Mouse (Mus musculus) gastrocnemius, postnatal 36 days (tissue): Measurements from ENCODE around the gene Klhl3. TPM values are rescaled to one million over a fixed set of nuclear protein-coding genes. Genes with fewer than 3 reads are reported as not detected.
A peak's percentile ranks its signal among the peaks of the same experiment; 100 is the strongest.

Experiments
- DNase-seq, 2 experiments: peaks; one replicate each; pipeline ENCODE4 v3.0.0; 2022
- intact Hi-C: fragments of 180-260 bp; cut with DNase I; formaldehyde crosslinking; loops from one replicate; pipeline ENCODE4 v1.15.1; 2025
- total RNA-seq, 2 experiments: library from RNA; stranded (reverse); gene quantifications; 2 replicates each; pipeline ENCODE4 v1.2.3; 2021

Klhl3 gene
- total RNA-seq, 2 experiments from 2014 or later = 0.49 to 0.54 TPM

DNA sequence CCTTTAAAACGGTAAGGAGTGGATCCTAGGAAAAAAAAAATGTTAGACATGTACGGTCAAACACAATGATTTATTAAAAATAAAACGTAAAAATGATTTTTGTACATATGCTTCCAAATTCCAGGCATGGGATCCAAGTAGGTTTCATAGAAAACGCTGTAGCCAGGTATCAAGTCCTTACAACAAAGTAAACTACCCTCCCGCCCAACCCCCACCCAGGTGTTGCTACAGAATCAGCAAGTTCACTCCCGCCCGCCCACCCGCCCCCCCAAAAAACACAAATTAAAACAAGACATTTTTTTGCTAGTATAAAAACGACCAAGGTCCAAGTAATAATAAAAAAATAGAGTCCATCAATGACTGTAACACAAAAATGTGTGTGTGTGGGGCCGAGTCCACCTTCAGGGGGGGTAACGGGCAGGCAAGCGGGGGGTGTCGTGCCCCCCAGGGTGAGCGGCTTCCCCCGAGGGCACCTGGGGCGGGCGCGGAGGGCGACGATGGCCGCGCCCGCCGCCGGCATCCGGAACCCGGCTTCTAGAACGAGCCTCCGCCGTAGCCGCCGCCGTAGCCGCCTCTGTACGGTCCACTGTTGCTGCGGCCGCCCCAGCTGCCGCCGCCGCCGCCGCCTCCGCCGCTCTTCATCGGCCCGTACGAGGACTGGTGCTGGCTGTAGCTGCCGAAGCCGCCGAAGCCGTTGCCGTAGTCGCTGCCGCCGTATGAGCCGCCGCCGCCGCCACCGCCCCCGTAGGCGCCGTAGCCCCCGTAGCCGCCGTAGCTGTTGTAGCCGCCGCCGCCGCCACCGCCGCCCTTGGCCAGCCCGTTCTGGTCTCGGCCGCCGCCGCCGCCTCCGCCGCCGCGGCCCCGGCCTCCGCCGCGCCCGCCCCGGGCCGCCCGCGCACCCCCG lies 13.7 kb upstream of the Klhl3 start:
- no peak for DNase-seq
- intact Hi-C loops = no loop called here

DNA sequence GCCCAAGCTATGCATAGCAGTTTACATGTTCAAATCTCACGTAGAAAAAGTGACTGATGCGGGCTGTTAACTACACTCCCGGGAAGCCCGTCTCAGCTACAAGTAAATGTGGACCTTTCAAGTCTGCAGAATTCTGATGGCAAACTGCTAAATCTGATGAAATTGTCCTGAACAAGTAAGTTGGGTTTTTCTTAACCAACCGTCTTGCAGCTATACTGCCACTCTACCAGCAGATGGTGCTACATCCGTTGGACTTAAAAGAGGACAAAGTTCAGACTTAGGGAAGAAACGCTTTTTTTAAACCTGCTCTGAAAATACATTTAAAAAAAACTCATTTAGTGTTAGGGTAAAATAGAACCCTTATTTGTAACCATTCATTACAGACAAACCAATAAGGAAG lies 12.7 kb upstream of the Klhl3 start:
- no peak for DNase-seq
- intact Hi-C loops = no loop called here

DNA sequence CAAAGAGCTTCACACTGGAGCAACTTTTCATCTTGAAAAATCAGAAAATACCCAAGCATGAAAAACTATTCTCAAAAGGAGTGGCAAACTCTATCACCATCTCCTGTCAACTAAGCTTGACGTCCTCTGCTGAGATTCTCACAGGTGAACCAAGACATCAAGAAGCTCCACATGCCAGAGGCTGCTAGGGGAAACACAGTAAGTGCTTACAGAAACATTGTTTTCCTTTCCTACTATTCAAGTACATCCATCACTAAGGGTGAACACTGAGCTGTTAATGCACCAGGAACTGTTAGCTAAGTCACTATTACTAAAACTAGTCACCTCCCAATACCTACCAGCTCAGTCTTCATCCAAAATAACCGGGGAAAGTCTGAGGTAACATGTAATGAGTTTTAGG lies 11.6 kb upstream of the Klhl3 start:
- DNase-seq = no peak
- intact Hi-C loops = no loop called here

DNA sequence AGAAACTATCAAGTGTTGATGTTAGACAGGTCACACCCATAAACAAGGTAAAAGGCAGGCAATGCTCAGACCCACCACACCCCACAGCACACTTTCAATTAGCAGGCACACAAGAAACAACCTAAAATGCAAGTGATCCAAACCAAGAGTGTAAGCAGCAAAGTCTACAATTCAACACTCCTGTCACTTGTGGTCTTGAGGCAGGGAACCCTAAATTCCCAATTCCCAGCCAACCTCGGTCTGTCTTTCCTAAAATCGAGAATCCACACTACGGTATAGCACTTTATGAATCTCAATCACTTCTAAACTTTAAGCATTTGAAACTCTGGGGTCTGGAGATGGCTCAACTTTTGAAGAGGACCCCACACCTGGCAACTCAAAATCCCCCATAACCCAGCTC lies 10.9 kb upstream of the Klhl3 start:
- no peak for DNase-seq
- intact Hi-C loops = no loop called here

DNA sequence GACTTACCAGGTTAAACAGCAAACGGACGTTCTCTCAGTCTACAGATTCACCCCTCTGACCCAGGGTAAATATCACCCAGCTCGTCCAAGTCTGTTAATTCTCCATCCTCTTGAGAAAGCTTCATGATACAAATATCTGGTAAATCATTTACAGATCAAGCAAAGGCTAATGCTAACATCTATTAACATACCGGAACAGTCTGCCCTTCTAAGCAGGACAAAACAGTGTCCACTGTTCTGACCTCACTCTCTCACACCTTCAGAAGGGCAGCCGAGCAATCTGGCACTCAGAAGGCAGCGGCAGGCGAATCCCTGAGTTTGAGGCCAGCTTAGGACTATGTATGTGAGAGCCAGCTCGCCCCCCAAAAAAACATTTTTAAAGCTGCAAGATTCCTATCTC lies 10.0 kb upstream of the Klhl3 start:
- intact Hi-C loops = no loop called here
- no peak for DNase-seq

DNA sequence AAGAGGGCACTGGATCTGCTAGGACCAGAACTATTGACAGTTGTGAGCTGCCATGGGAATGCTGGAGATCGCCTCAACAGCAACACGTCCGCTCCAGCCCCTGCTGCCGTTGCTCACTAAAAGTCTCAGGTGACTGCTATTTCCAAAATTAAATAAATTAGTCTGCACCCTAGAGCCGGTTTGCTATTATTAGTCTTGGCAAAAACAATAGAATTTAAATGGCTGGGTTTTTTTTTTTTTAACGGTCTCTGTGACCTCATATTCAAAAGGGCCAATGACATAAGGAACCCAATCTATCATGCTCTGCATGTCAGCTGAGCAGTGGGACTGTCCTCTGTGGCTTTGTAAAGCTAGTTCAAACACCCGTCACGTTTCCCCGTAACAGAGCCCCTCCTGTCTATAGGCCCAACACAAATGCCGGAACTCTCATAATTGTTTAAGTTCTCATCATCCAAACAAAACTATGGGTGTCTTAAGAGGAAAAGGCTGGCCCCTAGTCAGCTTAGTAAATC lies 9.4 kb upstream of the Klhl3 start:
- DNase-seq = no peak
- intact Hi-C loops = no loop called here

DNA sequence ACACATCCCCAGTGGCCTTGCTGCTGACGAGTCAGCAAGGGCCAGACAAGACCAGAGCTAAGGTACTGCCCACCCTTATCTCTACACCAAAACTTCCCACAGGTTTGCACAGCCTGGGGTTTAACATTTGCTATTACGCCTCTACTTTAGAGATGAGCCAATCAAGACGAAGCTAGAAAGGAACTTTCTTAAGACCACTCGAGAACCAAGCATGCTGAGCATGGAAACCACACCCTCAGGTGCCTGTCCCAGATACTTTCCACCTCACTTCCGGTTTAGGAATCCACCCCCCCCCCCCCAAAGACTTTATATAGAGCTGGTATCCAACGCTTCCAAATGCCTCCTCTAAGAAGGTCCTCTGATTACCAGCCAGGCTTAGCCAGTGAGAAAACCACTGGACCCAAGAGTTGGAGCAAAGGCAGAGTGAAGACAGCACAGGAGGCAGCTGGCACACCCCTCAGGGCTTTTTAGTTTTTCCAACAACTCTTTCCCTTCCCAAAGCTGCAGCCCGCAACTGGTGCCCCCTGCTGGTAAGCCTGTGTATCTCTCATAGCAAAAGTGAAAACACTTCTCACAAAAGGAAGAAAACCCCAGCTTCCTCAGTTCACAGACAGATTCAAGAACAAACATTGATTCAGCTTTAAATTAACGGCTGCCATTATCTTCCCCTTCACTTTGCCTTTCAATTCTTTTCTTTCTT lies 4.1 kb upstream of the Klhl3 start:
- intact Hi-C loops = loop anchor here (5.0 kb wide), 2 partner anchors 85 to 105 kb away; no protein-coding TSS in a partner anchor
- peak; percentile 25 to 68 for DNase-seq

DNA sequence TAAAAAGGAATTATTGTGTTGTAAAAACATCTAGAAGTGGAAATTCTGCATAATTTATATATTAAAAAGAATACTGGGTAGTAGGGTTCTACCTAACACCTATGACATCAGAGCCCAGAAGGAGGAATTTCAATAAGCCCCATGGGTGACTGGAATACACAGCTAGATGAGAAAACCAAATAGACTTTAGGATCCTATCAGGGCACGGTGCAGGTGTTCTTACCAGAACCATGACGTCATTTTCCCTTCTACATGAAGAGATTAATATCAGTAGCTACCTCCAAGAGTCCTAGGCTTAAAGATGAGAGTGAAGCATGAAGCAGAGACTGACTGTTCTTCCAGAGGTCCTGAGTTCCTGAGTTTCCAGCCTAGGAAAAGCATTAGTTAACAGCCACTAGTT lies 3.4 kb upstream of the Klhl3 start:
- DNase-seq = no peak
- intact Hi-C loops = loop anchor here (5.0 kb wide), 2 partner anchors 84 to 104 kb away; no protein-coding TSS in a partner anchor

DNA sequence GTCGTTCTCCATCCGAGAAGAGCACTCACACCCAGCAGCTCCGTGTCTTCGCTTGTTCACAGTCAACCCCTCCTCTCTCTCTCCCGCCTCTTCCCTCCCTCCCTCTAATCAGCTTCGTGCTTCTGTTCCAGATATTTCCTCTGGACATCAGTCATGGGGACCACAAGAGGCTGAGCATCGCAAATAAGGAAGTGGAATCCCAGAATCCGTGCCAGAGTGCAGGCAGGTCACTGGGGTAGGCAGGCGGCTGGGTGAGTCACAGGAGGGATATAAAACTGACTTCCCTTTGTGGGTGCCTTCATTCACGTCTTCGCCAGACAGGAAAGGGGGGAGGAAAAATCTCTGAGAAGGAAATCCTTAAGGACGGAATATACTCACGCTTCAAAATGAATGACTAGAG lies 1.8 kb upstream of the Klhl3 start:
- no peak for DNase-seq
- intact Hi-C loops = loop anchor here (5.0 kb wide), 2 partner anchors 83 to 103 kb away; no protein-coding TSS in a partner anchor

DNA sequence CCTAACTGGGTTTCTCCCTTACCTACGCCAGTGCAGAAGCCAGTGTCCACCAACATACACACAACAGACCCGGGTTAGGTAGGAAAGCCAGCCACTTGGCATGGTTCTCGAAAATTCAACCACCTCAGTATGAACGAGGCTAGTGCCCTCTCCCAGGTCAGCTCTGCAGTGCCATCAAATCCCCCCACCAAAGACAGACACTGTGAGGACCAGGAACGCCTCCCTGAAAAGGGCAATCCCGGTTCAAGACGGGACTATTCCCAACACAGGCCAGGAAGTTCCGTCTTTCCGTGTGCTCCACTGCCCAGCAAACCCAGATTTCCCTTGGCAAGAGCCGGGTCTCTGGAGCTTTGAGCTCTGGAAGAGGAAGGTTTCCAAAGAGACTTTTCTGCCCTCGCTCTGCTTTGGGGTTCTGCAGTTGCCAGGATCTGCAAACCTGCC lies 771 bp downstream of the Klhl3 start:
- intact Hi-C loops = no loop called here
- DNase-seq = no peak

DNA sequence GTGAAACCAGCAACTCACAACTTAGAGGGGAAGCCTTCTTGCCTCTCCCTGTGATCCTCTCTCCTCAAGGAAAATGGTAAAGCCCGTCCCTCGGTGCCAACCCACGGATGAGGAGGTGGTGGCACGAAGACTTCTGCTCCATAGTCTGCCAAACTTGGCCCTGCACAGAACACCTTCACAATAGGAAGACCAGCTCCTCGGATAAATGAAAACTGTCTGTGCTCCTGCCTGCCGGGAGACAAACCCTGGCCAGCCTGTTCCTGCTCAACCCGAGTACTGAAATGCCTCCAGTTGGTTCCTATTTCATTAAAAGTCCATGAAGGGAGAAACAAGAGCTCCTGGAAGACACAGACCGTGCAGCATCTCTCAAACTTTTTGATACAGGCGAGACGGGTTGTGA lies 1.2 kb downstream of the Klhl3 start:
- no peak for DNase-seq
- intact Hi-C loops = no loop called here

DNA sequence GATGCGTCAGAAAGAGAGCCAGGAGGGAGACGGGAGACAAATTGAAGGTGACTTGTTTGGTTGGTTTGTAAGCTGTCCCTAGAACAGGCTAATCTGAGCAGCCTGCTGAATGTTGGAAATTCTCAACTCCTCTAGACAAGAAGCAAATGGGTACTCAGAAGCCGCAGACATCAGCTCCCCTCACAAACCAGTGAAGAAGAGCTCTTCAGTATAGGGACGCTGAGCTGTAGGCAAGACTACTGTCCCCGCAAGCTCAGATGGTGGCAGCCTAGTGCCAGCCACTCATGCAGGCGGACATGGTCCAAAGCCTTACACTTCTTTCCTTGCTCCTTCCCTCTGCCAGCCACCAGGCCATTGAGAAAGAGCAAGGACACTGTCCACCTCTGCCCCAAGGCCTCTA lies 2.1 kb downstream of the Klhl3 start:
- no peak for DNase-seq

DNA sequence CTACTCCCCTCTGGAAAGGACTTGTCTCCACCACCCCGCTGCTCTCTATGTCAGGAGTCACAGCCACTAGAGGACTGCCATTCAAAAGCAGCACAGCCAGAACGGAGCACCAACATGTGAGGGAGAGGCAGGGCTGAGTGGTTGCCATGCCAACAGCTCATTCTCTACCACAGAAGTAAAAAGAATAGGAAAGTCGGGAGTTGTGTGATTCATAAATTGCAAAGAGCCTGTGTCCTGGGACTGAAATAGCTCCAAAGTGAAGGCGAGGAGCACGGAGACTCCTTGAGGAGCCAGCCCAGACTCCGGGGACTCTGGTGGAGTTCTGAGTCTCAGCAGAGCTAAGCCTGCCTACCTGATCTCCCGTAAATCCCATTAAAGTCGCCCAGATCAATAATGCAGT lies 22.7 kb downstream of the Klhl3 start:
- intact Hi-C loops = no loop called here
- no peak for DNase-seq

More for the DNA sequence above, 2.1 kb downstream of the Klhl3 start:
- intact Hi-C loops = no loop called here

DNA sequence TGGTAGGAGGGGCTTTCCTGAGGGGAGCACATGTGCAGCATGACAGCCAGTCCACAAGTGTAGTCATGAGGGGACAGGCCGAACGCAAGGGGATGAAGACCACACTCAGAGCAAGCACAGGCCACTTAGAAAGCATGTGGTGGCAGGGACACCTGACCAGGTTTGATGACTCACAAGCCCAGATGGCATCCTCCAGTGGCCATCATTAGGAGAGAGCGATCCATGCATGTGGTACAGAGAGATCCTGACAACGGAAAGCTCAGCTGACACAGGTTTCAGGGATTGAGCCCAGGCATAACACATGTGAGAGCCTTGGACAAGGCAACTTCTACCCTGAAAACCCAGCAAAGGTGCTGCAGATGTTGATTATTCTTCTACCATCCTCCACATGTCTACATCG lies 29.0 kb downstream of the Klhl3 start:
- DNase-seq = no peak
- intact Hi-C loops = no loop called here

DNA sequence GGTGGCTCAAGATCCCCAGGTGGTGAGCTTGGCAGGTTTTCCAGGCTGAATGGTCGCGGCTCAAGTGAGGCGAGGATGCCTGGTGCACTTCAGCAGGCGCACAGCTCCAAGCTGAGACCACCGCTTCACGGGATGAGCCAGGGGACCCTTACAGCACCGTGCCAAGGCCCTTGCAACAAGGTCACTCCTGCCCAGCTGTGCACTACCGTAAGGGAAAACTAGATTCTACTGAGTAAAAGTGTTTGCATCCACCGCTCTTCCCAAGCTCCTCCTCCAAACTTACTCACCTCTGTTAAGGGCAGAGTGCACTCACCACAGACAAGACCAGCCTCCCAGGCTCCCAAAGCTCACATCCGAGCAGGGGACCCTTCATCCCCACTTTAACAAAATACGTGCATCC lies 29.9 kb downstream of the Klhl3 start:
- DNase-seq = no peak
- intact Hi-C loops = no loop called here

DNA sequence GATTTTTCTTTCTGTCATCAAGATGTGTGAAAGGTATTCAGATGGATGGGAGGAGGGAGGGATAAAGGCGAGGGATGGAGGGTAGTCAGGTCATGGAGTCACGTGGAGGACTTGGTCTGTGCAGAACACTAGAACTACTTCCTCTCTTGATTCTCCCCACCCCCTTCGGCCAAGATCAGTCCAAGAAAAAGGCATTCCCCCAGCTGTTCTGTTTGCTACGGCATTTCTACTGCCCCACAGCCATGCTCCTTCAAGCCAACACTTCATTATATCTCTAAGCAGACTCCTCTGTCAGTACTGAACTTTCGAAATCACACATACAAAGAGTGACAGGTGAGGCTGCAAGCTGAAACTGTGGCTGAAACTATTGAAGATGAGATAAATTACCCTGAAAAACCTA lies 30.3 kb downstream of the Klhl3 start:
- intact Hi-C loops = no loop called here
- no peak for DNase-seq

DNA sequence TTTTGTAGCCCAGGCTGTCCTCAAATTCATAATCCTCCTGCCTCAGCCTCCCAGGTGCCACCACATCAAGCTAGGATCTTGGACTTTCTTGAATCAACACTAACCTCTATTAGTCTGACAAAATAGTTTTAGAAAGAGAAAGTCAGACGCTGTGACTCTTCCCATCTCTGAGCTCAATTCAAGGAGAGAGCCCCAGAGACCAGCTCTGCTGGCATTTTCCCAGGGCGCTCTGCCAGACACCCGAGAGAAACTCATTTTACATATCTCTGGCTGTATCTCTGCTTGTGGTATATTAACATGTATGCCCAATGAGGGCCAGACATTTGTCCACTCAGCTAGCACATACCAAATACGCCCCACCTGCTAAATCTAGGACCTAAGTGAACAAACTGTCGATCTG lies 35.0 kb downstream of the Klhl3 start:
- no peak for DNase-seq
- intact Hi-C loops = no loop called here

DNA sequence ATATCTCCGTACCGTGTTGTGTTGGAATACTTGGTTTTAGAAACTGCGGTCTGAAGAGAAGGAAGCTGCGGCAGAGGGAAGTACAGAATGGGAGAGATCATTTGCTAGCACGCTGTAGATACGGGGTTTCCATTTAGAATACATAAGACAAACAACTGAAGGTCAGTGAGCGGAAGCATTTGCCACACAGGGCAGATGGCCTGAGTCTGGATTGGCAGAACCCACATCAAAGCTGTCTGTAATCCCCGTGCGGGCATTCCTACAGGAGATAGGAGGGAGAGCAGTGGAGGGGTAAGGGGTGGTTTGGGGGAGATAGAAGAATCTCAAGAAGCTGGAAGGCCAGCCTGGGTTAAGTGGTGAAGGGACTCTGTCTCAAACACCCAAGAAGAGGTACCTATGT lies 38.5 kb downstream of the Klhl3 start:
- intact Hi-C loops = no loop called here
- DNase-seq = no peak

DNA sequence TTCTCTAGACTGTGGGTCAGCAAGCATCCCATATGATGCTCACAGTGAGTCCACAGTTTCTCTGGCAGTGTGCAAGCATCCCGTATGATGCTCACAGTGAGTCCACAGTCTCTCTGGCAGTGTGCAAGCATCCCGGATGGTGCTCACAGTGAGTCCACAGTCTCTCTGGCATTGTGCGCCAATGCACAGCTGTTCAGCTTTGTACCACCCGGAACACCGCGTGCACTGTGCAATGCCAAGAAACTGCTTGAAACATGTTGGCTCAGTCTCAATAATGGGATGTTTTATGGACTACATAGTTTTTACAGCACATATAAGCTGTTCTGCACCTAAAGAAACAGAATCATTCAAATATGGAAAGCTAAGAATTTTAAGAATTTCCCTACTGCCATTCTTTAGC lies 38.9 kb downstream of the Klhl3 start:
- intact Hi-C loops = no loop called here
- no peak for DNase-seq

DNA sequence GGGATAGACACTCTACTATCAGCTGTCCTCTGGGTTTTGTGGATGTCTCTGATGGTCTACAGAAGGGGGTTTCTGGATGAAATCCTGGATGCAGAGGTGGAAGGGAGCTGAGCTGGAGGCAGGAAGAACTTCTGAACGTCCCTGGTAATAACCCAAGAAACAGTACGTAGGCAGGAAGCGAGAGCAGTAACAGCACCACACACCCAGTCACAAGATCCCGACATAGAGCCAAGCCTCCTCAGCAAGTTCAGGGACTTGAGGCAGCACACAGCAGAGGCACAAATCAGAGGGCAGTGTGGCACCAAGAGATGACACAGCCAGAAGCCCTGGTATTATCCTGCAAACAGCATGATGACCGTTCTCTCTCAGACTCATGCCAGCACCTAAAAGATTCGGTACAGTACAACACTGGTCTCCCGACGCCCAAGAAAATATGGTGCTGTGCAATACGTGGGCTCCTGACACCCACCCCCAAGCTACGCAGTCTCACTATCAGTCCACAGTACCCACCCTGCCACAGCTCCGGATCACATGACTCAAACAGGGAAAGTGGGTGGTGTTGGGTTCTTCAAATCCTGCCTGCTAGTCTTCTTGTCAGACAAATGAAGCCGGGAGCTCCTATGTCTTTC lies 40.0 kb downstream of the Klhl3 start:
- no peak for DNase-seq
- intact Hi-C loops = no loop called here

DNA sequence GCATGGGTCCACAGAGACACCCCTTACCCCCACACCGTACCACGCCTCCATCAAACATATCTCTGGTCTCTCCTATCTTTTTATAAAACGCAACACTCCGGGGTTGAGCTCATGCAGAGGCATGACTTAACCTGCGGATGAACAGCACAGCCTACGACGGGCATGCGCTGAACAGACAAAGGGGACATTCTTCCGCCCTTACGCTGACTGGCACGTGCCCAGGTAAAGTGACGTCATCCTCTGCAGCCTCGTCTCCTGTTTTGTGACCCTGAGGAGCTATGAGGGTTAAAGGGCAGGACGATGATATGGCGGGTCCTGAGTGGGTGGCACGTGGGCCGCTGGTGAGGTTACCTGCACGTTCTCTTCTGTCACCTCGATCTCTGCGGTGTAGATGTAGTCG lies 42.2 kb downstream of the Klhl3 start:
- no peak for DNase-seq
- intact Hi-C loops = no loop called here
